Mouse (Mus musculus): Measurements from ENCODE around the gene Slc29a2.

- TF ChIP-seq POLR2A (IDR thresholded peaks at IDR 0.05; ENCODE audit: borderline replicate concordance, insufficient read depth, low read length) (no peak), CTCF (IDR thresholded peaks at IDR 0.05; ENCODE audit: borderline replicate concordance, insufficient read depth, low read depth, low read length) (no peak)
Measured at GRCm38 (mm10) chr19:5072389-5073019, 48.8 kb downstream of the Slc29a2 start.

Measured in cerebellum, adult 2 months (tissue).